Mouse (Mus musculus) embryonic facial prominence, embryonic 15.5 days (tissue): ENCODE measurements around the gene Crat. TPM values are rescaled to one million over a fixed set of nuclear protein-coding genes. Genes with fewer than 3 reads are reported as not detected.

ENCODE experiments used
- ATAC-seq: fragments of 200-750 bp; cut with Nextera tagmentation; 2 replicates; pipeline ENCODE4 v1.8.0; 2017; ENCODE audit warnings: low read depth, moderate TSS enrichment; ENCODE audit not compliant: insufficient number of reproducible peaks, low FRiP score, low TSS enrichment
- H3K27ac ChIP-seq: fragments of 300-500 bp; sonication (generic); replicated peaks from 2 replicates; pipeline ENCODE4 v1.5.1; 2015; ENCODE audit warnings: mild to moderate bottlenecking, inconsistent platforms
- H3K27me3 ChIP-seq: fragments of 300-500 bp; sonication (generic); 2 replicates; pipeline ENCODE4 v1.6.1; 2015; ENCODE audit warnings: inconsistent platforms
- H3K36me3 ChIP-seq: fragments of 300-500 bp; sonication (generic); 2 replicates; pipeline ENCODE4 v1.6.1; 2015; ENCODE audit warnings: mild to moderate bottlenecking, inconsistent platforms
- H3K4me1 ChIP-seq: fragments of 300-500 bp; sonication (generic); 2 replicates; pipeline ENCODE4 v1.6.1; 2015; ENCODE audit warnings: inconsistent platforms
- H3K4me2 ChIP-seq: fragments of 300-500 bp; sonication (generic); replicated peaks from 2 replicates; pipeline ENCODE4 v1.6.1; 2015; ENCODE audit warnings: mild to moderate bottlenecking, inconsistent platforms
- H3K4me3 ChIP-seq: fragments of 300-500 bp; sonication (generic); replicated peaks from 2 replicates; pipeline ENCODE4 v1.5.1; 2015; ENCODE audit warnings: mild to moderate bottlenecking, inconsistent platforms
- H3K9ac ChIP-seq: fragments of 300-500 bp; sonication (generic); 2 replicates; pipeline ENCODE4 v1.6.1; 2015; ENCODE audit warnings: inconsistent platforms
- H3K9me3 ChIP-seq: fragments of 300-500 bp; sonication (generic); replicated peaks from 2 replicates; pipeline ENCODE4 v1.6.1; 2016; ENCODE audit warnings: inconsistent platforms
- WGBS: fragments of 180-500 bp; shearing (Covaris S2); methylation state at CpG from one replicate; pipeline ENCODE4 v1.1.7; 2015; 5-methylcytosine and 5-hydroxymethylcytosine counted together
- polyA plus RNA-seq: library from polyadenylated mRNA; unstranded; fragments of >200 nt; fragmentation: Nextera tagmentation; extraction: Ambion mirVana; gene quantifications from 2 replicates; pipeline ENCODE4 v1.2.1, GENCODE M21; 2015

Gene Crat
- polyA plus RNA-seq, 1 experiment from 2014 or later, result 29.4 TPM

- Histone ChIP-seq H3K9ac (no peak overlapping the region), H3K36me3 (peaks cover 19% of the 10 kb centered on the region), H3K27me3 (no peaks in the 10 kb centered on the region), H3K4me3 (no peak overlapping the region), H3K9me3 (no peaks in the 10 kb centered on the region), H3K27ac (no peak overlapping the region), H3K4me1 (peaks cover 21% of the 10 kb centered on the region), H3K4me2 (no peak overlapping the region)
- no peak for ATAC-seq
- WGBS, result 88% methylated on average over 2 of the region's 2 CpGs
Observed at GRCm38 (mm10) chr2:30389000-30389399, 26.6 kb downstream of the Crat start.

- H3K9ac ChIP-seq, result no peak overlapping the region
- no peaks in the 10 kb centered on the region for H3K9me3 ChIP-seq
- H3K27ac ChIP-seq, result no peak overlapping the region
- ATAC-seq, result no peak
- 81% methylated on average over 9 of the region's 9 CpGs for WGBS
- peaks cover 39% of the 10 kb centered on the region for H3K36me3 ChIP-seq
- no peak overlapping the region for H3K4me3 ChIP-seq
- peaks cover 8% of the 10 kb centered on the region for H3K4me1 ChIP-seq
- no peaks in the 10 kb centered on the region for H3K27me3 ChIP-seq
- H3K4me2 ChIP-seq, result no peak overlapping the region
Observed at GRCm38 (mm10) chr2:30386913-30387312, 28.7 kb downstream of the Crat start.

GRCm38 (mm10) chr2:30385591-30385990, 30.0 kb downstream of the Crat start:
- 72% methylated on average over 4 of the region's 4 CpGs for WGBS
- Histone ChIP-seq H3K4me3 (no peak overlapping the region), H3K4me2 (no peak overlapping the region), H3K9ac (no peak overlapping the region), H3K27me3 (no peaks in the 10 kb centered on the region), H3K4me1 (no peaks in the 10 kb centered on the region), H3K36me3 (peaks cover 51% of the 10 kb centered on the region), H3K27ac (no peak overlapping the region), H3K9me3 (no peaks in the 10 kb centered on the region)
- no peak for ATAC-seq

- H3K4me3 ChIP-seq, result no peak overlapping the region
- H3K27me3 ChIP-seq, result no peaks in the 10 kb centered on the region
- H3K4me2 ChIP-seq, result no peak overlapping the region
- WGBS, result 80% methylated on average over 5 of the region's 5 CpGs
- no peaks in the 10 kb centered on the region for H3K4me1 ChIP-seq
- no peaks in the 10 kb centered on the region for H3K9me3 ChIP-seq
- no peak for ATAC-seq
- no peak overlapping the region for H3K9ac ChIP-seq
- no peak overlapping the region for H3K27ac ChIP-seq
- H3K36me3 ChIP-seq, result peaks cover 57% of the 10 kb centered on the region
Observed at GRCm38 (mm10) chr2:30384814-30385213, 30.8 kb downstream of the Crat start.

GRCm38 (mm10) chr2:30381377-30381725, 34.3 kb downstream of the Crat start:
- no peak overlapping the region for H3K9ac ChIP-seq
- H3K4me2 ChIP-seq, result no peak overlapping the region
- H3K4me1 ChIP-seq, result no peaks in the 10 kb centered on the region
- ATAC-seq, result no peak
- H3K27me3 ChIP-seq, result no peaks in the 10 kb centered on the region
- H3K27ac ChIP-seq, result no peak overlapping the region
- no peak overlapping the region for H3K4me3 ChIP-seq
- WGBS, result 81% methylated on average over 4 of the region's 4 CpGs
- no peaks in the 10 kb centered on the region for H3K9me3 ChIP-seq
- H3K36me3 ChIP-seq, result peaks cover 89% of the 10 kb centered on the region

GRCm38 (mm10) chr2:30380564-30381376, 34.8 kb downstream of the Crat start:
- H3K4me2 ChIP-seq, result no peak overlapping the region

GRCm38 (mm10) chr2:30379307-30379706, 36.3 kb downstream of the Crat start:
- WGBS, result 89% methylated on average over 7 of the region's 7 CpGs
- Histone ChIP-seq H3K27me3 (no peaks in the 10 kb centered on the region), H3K4me3 (no peak overlapping the region), H3K4me1 (no peaks in the 10 kb centered on the region; the same call in 1 of the 2 replicates), H3K9me3 (no peaks in the 10 kb centered on the region), H3K4me2 (no peak overlapping the region), H3K9ac (no peak overlapping the region), H3K27ac (no peak overlapping the region), H3K36me3 (peaks cover 89% of the 10 kb centered on the region)
- no peak for ATAC-seq

More at GRCm38 (mm10) chr2:30380564-30381376, 34.8 kb downstream of the Crat start:
- 87% methylated on average over 10 of the region's 10 CpGs for WGBS
- H3K9ac ChIP-seq, result no peak overlapping the region
- H3K4me1 ChIP-seq, result no peaks in the 10 kb centered on the region; the same call in 1 of the 2 replicates
- H3K27ac ChIP-seq, result no peak overlapping the region
- no peaks in the 10 kb centered on the region for H3K9me3 ChIP-seq
- no peaks in the 10 kb centered on the region for H3K27me3 ChIP-seq
- ATAC-seq, result no peak
- H3K36me3 ChIP-seq, result peaks cover 94% of the 10 kb centered on the region
- no peak overlapping the region for H3K4me3 ChIP-seq

- H3K4me1 ChIP-seq, result no peaks in the 10 kb centered on the region; the same call in 1 of the 2 replicates
- 81% methylated on average over 5 of the region's 5 CpGs for WGBS
- peaks cover 86% of the 10 kb centered on the region for H3K36me3 ChIP-seq
- ATAC-seq, result peak; percentile 31; the same call in 1 of the 2 replicates
- no peak overlapping the region for H3K4me3 ChIP-seq
- H3K9me3 ChIP-seq, result no peaks in the 10 kb centered on the region
- no peak overlapping the region for H3K27ac ChIP-seq
- H3K9ac ChIP-seq, result no peak overlapping the region
- H3K27me3 ChIP-seq, result no peaks in the 10 kb centered on the region
- H3K4me2 ChIP-seq, result no peak overlapping the region
Observed at GRCm38 (mm10) chr2:30377721-30378120, 37.9 kb downstream of the Crat start.

- Histone ChIP-seq H3K9me3 (no peaks in the 10 kb centered on the region), H3K36me3 (peaks cover 87% of the 10 kb centered on the region), H3K4me3 (no peak overlapping the region), H3K4me2 (no peak overlapping the region), H3K4me1 (no peaks in the 10 kb centered on the region; the same call in 1 of the 2 replicates), H3K9ac (no peak overlapping the region), H3K27ac (no peak overlapping the region), H3K27me3 (no peaks in the 10 kb centered on the region)
- ATAC-seq, result no peak
- 92% methylated on average over 10 of the region's 10 CpGs for WGBS
Observed at GRCm38 (mm10) chr2:30375893-30376292, 39.7 kb downstream of the Crat start.

GRCm38 (mm10) chr2:30372726-30373125, 42.9 kb downstream of the Crat start:
- H3K4me3 ChIP-seq, result no peak overlapping the region
- no peak for ATAC-seq
- H3K27ac ChIP-seq, result no peak overlapping the region
- 93% methylated on average over 5 of the region's 5 CpGs for WGBS
- no peaks in the 10 kb centered on the region for H3K9me3 ChIP-seq
- no peaks in the 10 kb centered on the region for H3K27me3 ChIP-seq
- no peak overlapping the region for H3K4me2 ChIP-seq
- H3K4me1 ChIP-seq, result no peaks in the 10 kb centered on the region; the same call in 1 of the 2 replicates
- no peak overlapping the region for H3K9ac ChIP-seq
- H3K36me3 ChIP-seq, result peaks cover 90% of the 10 kb centered on the region

GRCm38 (mm10) chr2:30371544-30371943, 44.1 kb downstream of the Crat start:
- 94% methylated on average over 8 of the region's 8 CpGs for WGBS
- no peaks in the 10 kb centered on the region; the same call in 1 of the 2 replicates for H3K4me1 ChIP-seq

GRCm38 (mm10) chr2:30366203-30366602, 49.4 kb downstream of the Crat start:
- no peak overlapping the region for H3K9ac ChIP-seq
- peaks cover 49% of the 10 kb centered on the region for H3K36me3 ChIP-seq
- no peak for ATAC-seq
- H3K27me3 ChIP-seq, result no peaks in the 10 kb centered on the region
- H3K4me2 ChIP-seq, result no peak overlapping the region
- H3K9me3 ChIP-seq, result no peaks in the 10 kb centered on the region
- 60% methylated on average over 5 of the region's 5 CpGs for WGBS
- H3K4me1 ChIP-seq, result peaks cover 12% of the 10 kb centered on the region
- no peak overlapping the region for H3K4me3 ChIP-seq
- no peak overlapping the region for H3K27ac ChIP-seq

More at GRCm38 (mm10) chr2:30371544-30371943, 44.1 kb downstream of the Crat start:
- Histone ChIP-seq H3K9ac (no peak overlapping the region), H3K27me3 (no peaks in the 10 kb centered on the region), H3K27ac (no peak overlapping the region), H3K4me3 (no peak overlapping the region), H3K4me2 (no peak overlapping the region), H3K36me3 (peaks cover 91% of the 10 kb centered on the region), H3K9me3 (no peaks in the 10 kb centered on the region)
- ATAC-seq, result no peak
